Mouse (Mus musculus): ENCODE data around the gene Fam131b. TPM values are rescaled to one million over a fixed set of nuclear protein-coding genes. Genes with fewer than 3 reads are reported as not detected.

The Fam131b gene
- polyA plus RNA-seq, 1 experiment = 0.24 TPM

- no peak for TF ChIP-seq POLR2A (IDR thresholded peaks at IDR 0.05; ENCODE audit: control insufficient read depth, extremely low read depth, insufficient read depth, low read length, poor library complexity)
- no peak for TF ChIP-seq CTCF (IDR thresholded peaks at IDR 0.05; ENCODE audit: borderline replicate concordance, control insufficient read depth, extremely low read depth, insufficient read depth, low read length, poor library complexity)
- no peak overlapping the region for H3K4me3 ChIP-seq (ENCODE audit: control insufficient read depth, insufficient read depth, low read length)
- H3K27me3 ChIP-seq (ENCODE audit: control insufficient read depth, insufficient read depth, low read length) = no peaks in the 10 kb centered on the region
- H3K4me1 ChIP-seq (replicated peaks; ENCODE audit: control insufficient read depth, insufficient read depth, low read length) = peaks cover 3% of the 10 kb centered on the region
- H3K27ac ChIP-seq (ENCODE audit: control insufficient read depth, insufficient read depth, low read length) = no peak overlapping the region
- 86% methylated on average over 4 of the region's 4 CpGs for WGBS
- DNase-seq = no peak
- no peaks in the 10 kb centered on the region for H3K36me3 ChIP-seq (ENCODE audit: control insufficient read depth, insufficient read depth, low read length)
Measured at GRCm38 (mm10) chr6:42370630-42371363, 46.4 kb upstream of the Fam131b start.

DNA sequence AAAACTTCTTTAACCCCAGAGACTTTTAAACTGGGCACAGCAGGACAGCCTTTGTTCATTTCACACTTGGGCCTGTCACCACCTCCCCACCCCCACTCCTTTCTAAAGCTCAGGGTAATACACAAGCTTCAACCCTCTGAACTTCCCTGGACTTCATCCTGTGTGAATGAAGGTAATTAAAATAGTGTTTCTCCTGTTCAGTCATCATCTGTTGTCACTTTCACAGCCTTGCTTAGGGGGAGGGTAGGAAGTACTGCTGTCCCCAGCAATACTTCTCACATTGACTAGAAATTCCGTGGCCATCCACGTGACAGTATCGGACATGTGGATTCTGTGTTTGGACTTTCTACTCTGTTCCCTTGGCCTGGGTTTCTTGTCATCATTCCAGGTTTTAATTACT, 45.4 kb upstream of the Fam131b start:
- DNase-seq = no peak
- Histone ChIP-seq H3K27me3 (ENCODE audit: control insufficient read depth, insufficient read depth, low read length) (no peaks in the 10 kb centered on the region), H3K27ac (ENCODE audit: control insufficient read depth, insufficient read depth, low read length) (no peak overlapping the region), H3K36me3 (ENCODE audit: control insufficient read depth, insufficient read depth, low read length) (no peaks in the 10 kb centered on the region), H3K4me3 (ENCODE audit: control insufficient read depth, insufficient read depth, low read length) (no peak overlapping the region), H3K4me1 (replicated peaks; ENCODE audit: control insufficient read depth, insufficient read depth, low read length) (peaks cover 3% of the 10 kb centered on the region)
- WGBS = 96% methylated on average over 3 of the region's 3 CpGs
- no peak for TF ChIP-seq POLR2A (IDR thresholded peaks at IDR 0.05; ENCODE audit: control insufficient read depth, extremely low read depth, insufficient read depth, low read length, poor library complexity)
- TF ChIP-seq CTCF (IDR thresholded peaks at IDR 0.05; ENCODE audit: borderline replicate concordance, control insufficient read depth, extremely low read depth, insufficient read depth, low read length, poor library complexity) = no peak

GRCm38 (mm10) chr6:42365215-42365614, 40.8 kb upstream of the Fam131b start:
- H3K36me3 ChIP-seq (ENCODE audit: control insufficient read depth, insufficient read depth, low read length) = no peaks in the 10 kb centered on the region
- no peaks in the 10 kb centered on the region for H3K4me1 ChIP-seq (replicated peaks; ENCODE audit: control insufficient read depth, insufficient read depth, low read length)
- H3K27me3 ChIP-seq (ENCODE audit: control insufficient read depth, insufficient read depth, low read length) = no peaks in the 10 kb centered on the region
- H3K27ac ChIP-seq (ENCODE audit: control insufficient read depth, insufficient read depth, low read length) = no peak overlapping the region
- DNase-seq = no peak
- TF ChIP-seq POLR2A (IDR thresholded peaks at IDR 0.05; ENCODE audit: control insufficient read depth, extremely low read depth, insufficient read depth, low read length, poor library complexity) (no peak), CTCF (IDR thresholded peaks at IDR 0.05; ENCODE audit: borderline replicate concordance, control insufficient read depth, extremely low read depth, insufficient read depth, low read length, poor library complexity) (no peak)
- 97% methylated on average over 6 of the region's 6 CpGs for WGBS
- H3K4me3 ChIP-seq (ENCODE audit: control insufficient read depth, insufficient read depth, low read length) = no peak overlapping the region

DNA sequence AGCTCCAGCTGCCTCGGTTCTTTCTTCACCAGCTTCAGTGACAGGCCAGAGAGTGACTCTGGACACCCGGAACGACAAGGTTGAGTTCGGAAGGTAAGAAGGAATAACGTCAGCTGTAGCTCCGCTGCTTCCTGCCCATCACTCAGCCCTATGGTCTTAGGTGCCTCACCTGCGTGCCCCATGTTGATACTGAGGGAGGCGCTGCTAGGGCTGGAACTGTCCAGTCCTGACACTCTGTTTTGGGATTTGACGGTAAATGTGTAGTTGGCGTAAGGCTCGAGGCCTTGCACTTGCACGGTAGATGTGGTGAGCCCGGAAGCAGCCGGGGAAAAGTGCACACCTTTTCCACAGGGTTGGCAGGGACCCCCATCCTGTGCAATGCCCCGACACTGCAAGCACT, 40.2 kb upstream of the Fam131b start:
- no peak overlapping the region for H3K27ac ChIP-seq (ENCODE audit: control insufficient read depth, insufficient read depth, low read length)
- H3K4me3 ChIP-seq (ENCODE audit: control insufficient read depth, insufficient read depth, low read length) = no peak overlapping the region
- H3K36me3 ChIP-seq (ENCODE audit: control insufficient read depth, insufficient read depth, low read length) = no peaks in the 10 kb centered on the region
- TF ChIP-seq CTCF (IDR thresholded peaks at IDR 0.05; ENCODE audit: borderline replicate concordance, control insufficient read depth, extremely low read depth, insufficient read depth, low read length, poor library complexity) (no peak), POLR2A (IDR thresholded peaks at IDR 0.05; ENCODE audit: control insufficient read depth, extremely low read depth, insufficient read depth, low read length, poor library complexity) (no peak)
- DNase-seq = no peak
- no peaks in the 10 kb centered on the region for H3K27me3 ChIP-seq (ENCODE audit: control insufficient read depth, insufficient read depth, low read length)
- H3K4me1 ChIP-seq (replicated peaks; ENCODE audit: control insufficient read depth, insufficient read depth, low read length) = no peaks in the 10 kb centered on the region
- WGBS = 96% methylated on average over 15 of the region's 15 CpGs

GRCm38 (mm10) chr6:42364066-42364465, 39.6 kb upstream of the Fam131b start:
- no peak for DNase-seq
- H3K4me3 ChIP-seq (ENCODE audit: control insufficient read depth, insufficient read depth, low read length) = no peak overlapping the region
- no peak overlapping the region for H3K27ac ChIP-seq (ENCODE audit: control insufficient read depth, insufficient read depth, low read length)
- TF ChIP-seq POLR2A (IDR thresholded peaks at IDR 0.05; ENCODE audit: control insufficient read depth, extremely low read depth, insufficient read depth, low read length, poor library complexity) = no peak
- 95% methylated on average over 4 of the region's 4 CpGs for WGBS
- H3K36me3 ChIP-seq (ENCODE audit: control insufficient read depth, insufficient read depth, low read length) = peaks cover 4% of the 10 kb centered on the region
- H3K4me1 ChIP-seq (replicated peaks; ENCODE audit: control insufficient read depth, insufficient read depth, low read length) = no peaks in the 10 kb centered on the region
- H3K27me3 ChIP-seq (ENCODE audit: control insufficient read depth, insufficient read depth, low read length) = no peaks in the 10 kb centered on the region

GRCm38 (mm10) chr6:42362974-42363373, 38.5 kb upstream of the Fam131b start:
- Histone ChIP-seq H3K27ac (ENCODE audit: control insufficient read depth, insufficient read depth, low read length) (no peak overlapping the region), H3K36me3 (ENCODE audit: control insufficient read depth, insufficient read depth, low read length) (peaks cover 12% of the 10 kb centered on the region), H3K4me1 (replicated peaks; ENCODE audit: control insufficient read depth, insufficient read depth, low read length) (no peaks in the 10 kb centered on the region), H3K27me3 (ENCODE audit: control insufficient read depth, insufficient read depth, low read length) (no peaks in the 10 kb centered on the region), H3K4me3 (ENCODE audit: control insufficient read depth, insufficient read depth, low read length) (no peak overlapping the region)
- TF ChIP-seq CTCF (IDR thresholded peaks at IDR 0.05; ENCODE audit: borderline replicate concordance, control insufficient read depth, extremely low read depth, insufficient read depth, low read length, poor library complexity) = no peak
- no peak for TF ChIP-seq POLR2A (IDR thresholded peaks at IDR 0.05; ENCODE audit: control insufficient read depth, extremely low read depth, insufficient read depth, low read length, poor library complexity)
- DNase-seq = no peak
- 68% methylated on average over 3 of the region's 3 CpGs for WGBS

GRCm38 (mm10) chr6:42362497-42362896, 38.1 kb upstream of the Fam131b start:
- H3K4me1 ChIP-seq (replicated peaks; ENCODE audit: control insufficient read depth, insufficient read depth, low read length) = no peaks in the 10 kb centered on the region
- peaks cover 17% of the 10 kb centered on the region for H3K36me3 ChIP-seq (ENCODE audit: control insufficient read depth, insufficient read depth, low read length)
- H3K4me3 ChIP-seq (ENCODE audit: control insufficient read depth, insufficient read depth, low read length) = no peak overlapping the region
- DNase-seq = no peak
- TF ChIP-seq POLR2A (IDR thresholded peaks at IDR 0.05; ENCODE audit: control insufficient read depth, extremely low read depth, insufficient read depth, low read length, poor library complexity) (no peak), CTCF (IDR thresholded peaks at IDR 0.05; ENCODE audit: borderline replicate concordance, control insufficient read depth, extremely low read depth, insufficient read depth, low read length, poor library complexity) (no peak)
- 96% methylated on average over 1 of the region's 1 CpGs for WGBS
- H3K27ac ChIP-seq (ENCODE audit: control insufficient read depth, insufficient read depth, low read length) = no peak overlapping the region
- no peaks in the 10 kb centered on the region for H3K27me3 ChIP-seq (ENCODE audit: control insufficient read depth, insufficient read depth, low read length)
